16 mouse cellular contexts compared by ENCODE assay signal in the genomic region with DNA sequence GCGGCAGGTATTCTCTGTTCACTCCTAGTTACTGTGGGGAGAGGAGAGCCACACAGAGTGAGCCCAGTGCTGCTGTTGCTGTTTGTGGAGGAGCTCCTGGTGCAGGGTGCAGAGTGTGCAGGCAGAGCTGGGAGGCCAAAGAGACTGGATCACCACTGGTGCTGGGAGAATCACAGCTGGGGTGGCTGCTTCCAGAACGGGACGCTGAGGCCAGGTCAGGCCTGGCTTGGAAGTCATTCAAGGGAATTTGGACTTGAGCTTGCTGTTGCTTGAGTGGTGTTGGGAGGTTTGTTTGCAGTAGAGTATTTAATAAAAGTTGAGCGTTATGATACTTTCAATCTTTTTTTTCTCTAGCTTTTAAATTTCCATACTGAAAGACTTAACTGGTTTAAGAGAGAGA. TPM values are rescaled to one million over a fixed set of nuclear protein-coding genes. Genes with fewer than 3 reads are reported as not detected.
A peak's percentile ranks its signal among the peaks of the same experiment; 100 is the strongest.
DNase-seq lines count a peak whose midpoint lies in the region; TF ChIP-seq lines count a peak whose summit lies in the region.
"Had no signal": no experiment of that assay in that cellular context is flagged by ENCODE, and none has a peak within 500 bp of the region (broad histone marks: within the 10 kb centered on the region; RNA-seq: fewer than 3 reads in every experiment).

No protein-coding gene starts in this region.

- H3K4me1 ChIP-seq in heart, adult 2 months (ENCODE audit: control insufficient read depth, insufficient read depth, low read length) = no peaks in the 10 kb centered on the region; the same call in 1 of the 2 replicates
- peaks cover 7% of the 10 kb centered on the region for H3K4me1 ChIP-seq in lung, adult 2 months (ENCODE audit: control insufficient read depth, insufficient read depth, low read length)

- H3K36me3 ChIP-seq in heart, adult 2 months (ENCODE audit: control insufficient read depth, insufficient read depth, low read length) = no peaks in the 10 kb centered on the region

- H3K27ac ChIP-seq in heart, adult 2 months = no peak overlapping the region
- H3K27ac ChIP-seq: embryonic facial prominence, embryonic 15.5 days; hindbrain, embryonic 10.5 days; limb, embryonic 15.5 days had no signal

- peak; percentile 23 to 25 for DNase-seq in heart, adult 2 months
- no peak for DNase-seq in heart, adult 11 months
- DNase-seq in lung, postnatal 10 days = peak; percentile 45
- DNase-seq in lung, adult 2 months = no peak
- DNase-seq in kidney, postnatal 14 days = peak; percentile 44
- DNase-seq in retina, embryonic 14.5 days (ENCODE audit: low spot score) = no peak
- no peak for DNase-seq in cerebellum, postnatal 4 days (ENCODE audit: low spot score in 2 of 2)
- DNase-seq: adrenal gland, postnatal 25 days; cerebellum, adult 11-12 months; cerebellum, postnatal 14 days; liver, postnatal 0 days; retina, postnatal 1 day; thymus, postnatal 14 days had no signal

- H3K9ac ChIP-seq in heart, adult 2 months (ENCODE audit: low read depth, low read length) = no peak overlapping the region
- H3K9ac ChIP-seq: embryonic facial prominence, embryonic 15.5 days; limb, embryonic 15.5 days; liver, postnatal 0 days had no signal

- no peak for TF ChIP-seq EP300 in heart, adult 2 months (IDR thresholded peaks at IDR 0.05; ENCODE audit: insufficient read depth, low read depth, low read length)

- 70% methylated on average over 4 of the region's 4 CpGs for WGBS in heart, adult 2 months
- 63% methylated on average over 4 of the region's 4 CpGs for WGBS in lung, adult 2 months

- H3K79me2 ChIP-seq in heart, adult 2 months (replicated peaks; ENCODE audit: control insufficient read depth, insufficient read depth, low read length) = peaks cover 3% of the 10 kb centered on the region; the same call in 1 of the 2 replicates

- no peak overlapping the region for H3K4me3 ChIP-seq in heart, adult 2 months
- H3K4me3 ChIP-seq in lung, adult 2 months (replicated peaks; ENCODE audit: extremely low read depth, low read depth, low read length) = no peak overlapping the region
- H3K4me3 ChIP-seq: embryonic facial prominence, embryonic 15.5 days; hindbrain, embryonic 10.5 days; limb, embryonic 15.5 days had no signal

- no peak for TF ChIP-seq CTCF in heart, adult 2 months (IDR thresholded peaks at IDR 0.05)
- no peak for TF ChIP-seq CTCF in lung, adult 2 months (IDR thresholded peaks at IDR 0.05; ENCODE audit: insufficient read depth, low read length)

- intact Hi-C loops in heart, adult 2 months (cut with DNase I) = loop anchor here (10.0 kb wide), 1 partner anchor 323 kb away; a partner anchor contains a TSS

- no peak for TF ChIP-seq POLR2A in heart, adult 2 months (IDR thresholded peaks at IDR 0.05; ENCODE audit: insufficient read depth, low read depth, low read length)
- TF ChIP-seq POLR2A in lung, adult 2 months (IDR thresholded peaks at IDR 0.05; ENCODE audit: borderline replicate concordance, extremely low read depth, low read depth, low read length) = no peak

- no peaks in the 10 kb centered on the region for H3K27me3 ChIP-seq in heart, adult 2 months (ENCODE audit: control insufficient read depth, insufficient read depth, low read length)
- H3K27me3 ChIP-seq: embryonic facial prominence, embryonic 15.5 days; limb, embryonic 15.5 days had no signal

RNA-seq across cellular contexts. Expression of a gene that starts 3.5 kb away (rescaled TPM):
- 1 to 10 TPM; 3.0 to 6.6 TPM for total RNA-seq in heart, adult 2 months (2021)
- polyA plus RNA-seq in heart, adult 2 months (2012; rRNA removed) = 3.1 and 4.2 TPM in 2 replicates
- 1.0 and 2.3 TPM in 2 replicates for polyA plus RNA-seq in lung, adult 2 months (2012; rRNA removed)

RNA-seq across cellular contexts. Expression of a gene that starts 4.7 kb away (rescaled TPM):
- total RNA-seq in heart, adult 2 months (2021) = 10 to 100 TPM in 1 of 2 experiments, 1 to 10 TPM in 1; 8.9 to 10.5 TPM
- 5.0 and 8.6 TPM in 2 replicates for polyA plus RNA-seq in heart, adult 2 months (2012; rRNA removed)
- polyA plus RNA-seq in lung, adult 2 months (2012; rRNA removed) = 7.7 and 9.7 TPM in 2 replicates

RNA-seq across cellular contexts. Expression of a gene that starts 33.3 kb away (rescaled TPM):
- 1 to 10 TPM; 6.6 to 6.8 TPM for total RNA-seq in heart, adult 2 months (2021)
- polyA plus RNA-seq in heart, adult 2 months (2012; rRNA removed) = 6.1 and 8.6 TPM in 2 replicates
- polyA plus RNA-seq in lung, adult 2 months (2012; rRNA removed) = 4.4 and 5.8 TPM in 2 replicates

RNA-seq across cellular contexts. Expression of a gene that starts 58.0 kb away (rescaled TPM):
- 10 to 100 TPM; 32.1 to 32.6 TPM for total RNA-seq in heart, adult 2 months (2021)
- polyA plus RNA-seq in heart, adult 2 months (2012; rRNA removed) = 7.4 and 8.9 TPM in 2 replicates
- polyA plus RNA-seq in lung, adult 2 months (2012; rRNA removed) = 18.9 and 35.7 TPM in 2 replicates

Comparison
In these comparisons a context has a peak if more than half of its experiments do, and no peak if none do; other contexts are left out.
1. DNase-seq: peak in heart, adult 2 months (2 of 2), lung, postnatal 10 days (single experiment) and kidney, postnatal 14 days (single experiment); none in heart, adult 11 months (single experiment), lung, adult 2 months (single experiment), retina, embryonic 14.5 days (single experiment) and cerebellum, postnatal 4 days (0 of 2).